Mouse (Mus musculus): ENCODE measurements at regions not wholly inside any gene's neighbourhood (a gene's known extent, or its start where the extent isn't known, plus 50 kb on each side); places are given as distances from the start of the nearest gene placed in this dataset.

DNA sequence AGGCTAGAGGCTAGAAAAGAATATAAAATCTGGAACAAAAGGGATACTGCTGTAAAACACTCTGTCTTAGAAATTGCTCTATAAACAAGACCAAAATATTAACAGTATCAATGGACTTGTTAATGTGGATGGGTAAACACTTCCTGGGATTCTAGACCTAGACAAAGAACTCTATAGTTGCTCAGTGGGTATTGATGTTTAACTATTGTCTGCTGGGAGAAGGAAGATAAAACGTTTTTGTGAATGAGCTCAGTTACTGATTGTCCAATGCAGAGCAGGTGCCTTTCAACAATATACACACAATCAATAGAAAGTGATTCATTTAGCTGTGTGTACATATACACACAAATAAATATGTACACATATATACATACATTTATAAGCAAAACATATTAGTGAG is 538.5 kb upstream of the Pcdh20 start:
- TF ChIP-seq CTCF (IDR thresholded peaks at IDR 0.05 in 2 of 3, conservative IDR thresholded peaks at IDR 0.05 in 1 of 3; ENCODE audit: control insufficient read depth in 1 of 3, insufficient read depth in 1 of 3, low read depth in 2 of 3, low read length in 3 of 3, poor library complexity in 1 of 3, severe bottlenecking in 1 of 3) (no peak), MAZ (IDR thresholded peaks at IDR 0.05; ENCODE audit: low read depth, low read length) (no peak), POLR2AphosphoS5 (IDR thresholded peaks at IDR 0.05; ENCODE audit: borderline replicate concordance, low read depth, low read length) (no peak), EP300 (IDR thresholded peaks at IDR 0.05; ENCODE audit: low read depth in 1 of 2, low read length in 2 of 2) (no peak), TAL1 (IDR thresholded peaks at IDR 0.05; ENCODE audit: low read length) (no peak), SMC3 (IDR thresholded peaks at IDR 0.05; ENCODE audit: low read depth, low read length) (no peak), NELFE (IDR thresholded peaks at IDR 0.05; ENCODE audit: low read depth, low read length) (no peak), CHD1 (IDR thresholded peaks at IDR 0.05; ENCODE audit: low read depth, low read length) (no peak), POLR2A (IDR thresholded peaks at IDR 0.05; ENCODE audit: control insufficient read depth in 1 of 2, insufficient read depth in 1 of 2, low read depth in 1 of 2, low read length in 2 of 2, poor library complexity in 1 of 2) (no peak), JUND (IDR thresholded peaks at IDR 0.05; ENCODE audit: low read depth, low read length) (no peak)
